Mouse (Mus musculus): Measurements from ENCODE around the gene Taok3.

DNA sequence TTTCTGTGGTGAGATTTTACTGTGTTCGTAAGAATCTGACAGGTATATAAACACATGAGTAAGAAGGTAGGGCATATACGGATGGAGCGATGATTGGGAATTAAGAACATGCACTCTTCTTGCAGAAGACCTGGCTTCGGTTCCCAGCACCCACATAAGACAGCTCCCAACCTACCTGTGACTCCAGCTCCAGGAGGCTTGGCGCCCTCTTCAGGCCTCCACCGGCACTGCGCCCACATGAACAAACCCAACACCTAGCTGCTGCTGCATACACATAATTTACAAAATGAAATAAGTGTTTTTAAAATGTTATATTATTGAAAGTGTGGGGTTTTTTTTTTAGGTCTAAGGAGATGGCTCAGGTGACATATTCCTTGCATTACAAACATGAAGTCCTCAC is 65.7 kb downstream of the Taok3 start:
- peak; percentile 24 to 48; a peak in 3 of 4 replicates for TF ChIP-seq CTCF (conservative IDR thresholded peaks at IDR 0.05 in 1 of 2, IDR thresholded peaks at IDR 0.05 in 1 of 2; ENCODE audit: low read depth in 2 of 2, low read length in 2 of 2)
- no peak for TF ChIP-seq POLR2A (IDR thresholded peaks at IDR 0.05; ENCODE audit: low read depth, low read length)
- no peak for TF ChIP-seq MAFK (IDR thresholded peaks at IDR 0.05; ENCODE audit: insufficient replicate concordance, low read length)
- no peak for TF ChIP-seq HCFC1 (IDR thresholded peaks at IDR 0.05; ENCODE audit: low read depth, low read length)
- no peak for TF ChIP-seq SIN3A (IDR thresholded peaks at IDR 0.05; ENCODE audit: low read length)
- TF ChIP-seq RCOR1 (conservative IDR thresholded peaks at IDR 0.05; ENCODE audit: low read depth, low read length), result no peak
- no peak for TF ChIP-seq MYC (IDR thresholded peaks at IDR 0.05; ENCODE audit: low read depth, low read length)
- TF ChIP-seq TBP (conservative IDR thresholded peaks at IDR 0.05; ENCODE audit: low read depth, low read length), result no peak
